Mouse (Mus musculus): ENCODE measurements at regions not wholly inside any gene's neighbourhood (a gene's known extent, or its start where the extent isn't known, plus 50 kb on each side); places are given as distances from the start of the nearest gene placed in this dataset.

DNA sequence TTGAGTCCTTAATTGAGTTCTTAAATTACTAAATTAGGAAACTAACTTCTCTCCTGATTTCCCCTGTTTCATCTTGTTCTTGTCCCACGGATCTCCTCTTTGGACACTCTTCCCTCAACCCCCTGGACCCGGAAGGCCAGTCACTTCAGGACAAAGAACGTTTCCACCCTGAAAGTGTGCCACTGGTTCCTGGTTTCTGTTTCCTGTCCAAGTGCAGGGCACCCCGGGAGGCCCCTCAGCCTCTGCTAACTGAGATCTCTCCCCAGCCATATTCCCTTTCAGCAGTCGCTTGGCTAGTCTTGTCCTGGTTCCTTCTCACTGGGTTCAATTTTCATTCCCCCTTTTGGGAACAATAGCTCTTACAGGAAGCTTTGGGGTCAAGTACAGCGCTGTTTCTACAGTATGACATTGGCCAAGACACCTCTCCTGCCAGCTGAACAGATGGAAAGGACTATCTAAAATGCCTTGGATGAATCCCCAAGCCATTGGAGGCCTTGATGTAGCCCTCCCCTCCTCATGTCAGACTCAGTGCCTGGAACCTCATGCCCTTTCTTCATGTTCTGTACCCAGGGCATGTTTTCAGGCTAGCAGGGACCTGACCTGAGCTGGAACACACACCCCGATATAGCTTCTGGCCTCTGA is 63.7 kb upstream of the Wnt11 start:
- H3K9me3 ChIP-seq (replicated peaks; ENCODE audit: insufficient read depth, low read length), result no peaks in the 10 kb centered on the region
- no peaks in the 10 kb centered on the region for H3K36me3 ChIP-seq (ENCODE audit: control insufficient read depth in 1 of 2, insufficient read depth in 2 of 2, low read length in 2 of 2)
- no peak for DNase-seq (ENCODE audit: low read depth, low spot score)
- peaks cover 3 to 9% of the 10 kb centered on the region in 2 experiments; a peak in 3 of 4 replicates for H3K4me1 ChIP-seq (ENCODE audit: control insufficient read depth in 1 of 2, insufficient read depth in 2 of 2, low read length in 2 of 2)
- peak overlapping the region; percentile 43 for H3K27ac ChIP-seq (ENCODE audit: control insufficient read depth, low read depth, low read length)
- H3K27me3 ChIP-seq (ENCODE audit: control insufficient read depth in 1 of 2, insufficient read depth in 2 of 2, low read length in 2 of 2), result no peaks in the 10 kb centered on the region
- no peaks in the 10 kb centered on the region for H3K79me2 ChIP-seq (ENCODE audit: control insufficient read depth, insufficient read depth, low read length, poor library complexity)
- peak overlapping the region; percentile 44 for H3K9ac ChIP-seq (ENCODE audit: control insufficient read depth, low read depth, low read length, poor library complexity, severe bottlenecking)
- TF ChIP-seq MYB (IDR thresholded peaks at IDR 0.05; ENCODE audit: low read depth, low read length) (no peak), ZKSCAN1 (IDR thresholded peaks at IDR 0.05; ENCODE audit: low read depth, low read length) (no peak), CHD1 (IDR thresholded peaks at IDR 0.05; ENCODE audit: low read depth, low read length) (no peak), TAL1 (IDR thresholded peaks at IDR 0.05; ENCODE audit: low read length) (no peak), UBTF (IDR thresholded peaks at IDR 0.05; ENCODE audit: borderline replicate concordance, insufficient read depth, low read depth, low read length) (no peak), GABPA (IDR thresholded peaks at IDR 0.05; ENCODE audit: low read depth, low read length) (no peak), RAD21 (IDR thresholded peaks at IDR 0.05; ENCODE audit: low read depth, low read length) (no peak), ZMIZ1 (IDR thresholded peaks at IDR 0.05; ENCODE audit: low read depth, low read length) (no peak), MAFK (IDR thresholded peaks at IDR 0.05; ENCODE audit: borderline replicate concordance, low read depth, low read length) (no peak), CHD2 (IDR thresholded peaks at IDR 0.05; ENCODE audit: low read length) (no peak), NRF1 (IDR thresholded peaks at IDR 0.05; ENCODE audit: insufficient read depth, low read depth, low read length, poor library complexity, severe bottlenecking) (no peak), USF2 (IDR thresholded peaks at IDR 0.05; ENCODE audit: borderline replicate concordance in 1 of 2, insufficient read depth in 1 of 2, low read depth in 1 of 2, low read length in 2 of 2) (no peak), TBP (IDR thresholded peaks at IDR 0.05; ENCODE audit: low read depth, low read length) (no peak), ELF1 (IDR thresholded peaks at IDR 0.05; ENCODE audit: low read depth, low read length) (no peak), ETS1 (IDR thresholded peaks at IDR 0.05; ENCODE audit: low read depth, low read length) (no peak), MEF2A (IDR thresholded peaks at IDR 0.05; ENCODE audit: extremely low read depth, insufficient replicate concordance, low read depth, low read length, poor library complexity, severe bottlenecking) (no peak), POLR2AphosphoS5 (IDR thresholded peaks at IDR 0.05; ENCODE audit: borderline replicate concordance, low read depth, low read length) (no peak), E2F4 (IDR thresholded peaks at IDR 0.05; ENCODE audit: borderline replicate concordance, low read depth, low read length) (no peak)
- H3K4me3 ChIP-seq (ENCODE audit: control insufficient read depth in 1 of 2, insufficient read depth in 1 of 2, low read depth in 2 of 2, low read length in 2 of 2), result peak overlapping the region; percentile 21 to 46

DNA sequence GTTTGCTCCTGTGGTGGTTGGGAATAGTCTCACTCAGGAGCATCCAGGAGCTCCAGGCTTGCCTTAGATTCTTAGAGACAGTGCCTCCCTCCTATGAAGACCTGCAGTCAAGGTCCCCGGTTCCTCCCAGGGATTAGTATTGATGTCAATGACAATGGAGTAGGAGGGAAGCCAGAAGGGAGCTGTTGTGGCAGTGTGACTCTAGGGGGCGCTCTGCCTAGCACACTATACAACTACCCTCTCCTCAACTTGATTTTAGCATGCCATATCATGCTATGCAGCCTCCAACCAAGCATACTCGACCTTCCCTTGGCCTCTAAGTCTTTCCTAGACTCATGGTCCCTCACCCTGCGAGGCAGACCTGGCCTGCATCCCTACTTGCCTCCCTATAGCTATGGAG is 60.3 kb upstream of the Wnt11 start:
- Histone ChIP-seq H3K4me1 (ENCODE audit: control insufficient read depth in 1 of 2, insufficient read depth in 2 of 2, low read length in 2 of 2) (peaks cover 3 to 9% of the 10 kb centered on the region in 2 experiments; a peak in 3 of 4 replicates), H3K4me3 (ENCODE audit: control insufficient read depth in 1 of 2, insufficient read depth in 1 of 2, low read depth in 2 of 2, low read length in 2 of 2) (no peak overlapping the region), H3K9me3 (replicated peaks; ENCODE audit: insufficient read depth, low read length) (no peaks in the 10 kb centered on the region), H3K9ac (ENCODE audit: control insufficient read depth, low read depth, low read length, poor library complexity, severe bottlenecking) (no peak overlapping the region), H3K27ac (ENCODE audit: control insufficient read depth, low read depth, low read length) (no peak overlapping the region), H3K79me2 (ENCODE audit: control insufficient read depth, insufficient read depth, low read length, poor library complexity) (no peaks in the 10 kb centered on the region), H3K36me3 (ENCODE audit: control insufficient read depth in 1 of 2, insufficient read depth in 2 of 2, low read length in 2 of 2) (no peaks in the 10 kb centered on the region), H3K27me3 (ENCODE audit: control insufficient read depth in 1 of 2, insufficient read depth in 2 of 2, low read length in 2 of 2) (no peaks in the 10 kb centered on the region)
- TF ChIP-seq SMC3 (IDR thresholded peaks at IDR 0.05; ENCODE audit: low read depth, low read length) (peak; percentile 38; the same call in 1 of the 2 replicates), MXI1 (IDR thresholded peaks at IDR 0.05; ENCODE audit: low read depth, low read length) (no peak), BHLHE40 (IDR thresholded peaks at IDR 0.05; ENCODE audit: borderline replicate concordance, low read depth, low read length) (no peak), RAD21 (IDR thresholded peaks at IDR 0.05; ENCODE audit: low read depth, low read length) (peak; percentile 5), CTCF (IDR thresholded peaks at IDR 0.05 in 2 of 3, conservative IDR thresholded peaks at IDR 0.05 in 1 of 3; ENCODE audit: control insufficient read depth in 1 of 3, insufficient read depth in 1 of 3, low read depth in 2 of 3, low read length in 3 of 3, poor library complexity in 1 of 3, severe bottlenecking in 1 of 3) (peak; percentile 62 to 92 (median 77)), EP300 (IDR thresholded peaks at IDR 0.05; ENCODE audit: low read depth in 1 of 2, low read length in 2 of 2) (no peak), NELFE (IDR thresholded peaks at IDR 0.05; ENCODE audit: low read depth, low read length) (no peak), MEF2A (IDR thresholded peaks at IDR 0.05; ENCODE audit: extremely low read depth, insufficient replicate concordance, low read depth, low read length, poor library complexity, severe bottlenecking) (no peak), MAZ (IDR thresholded peaks at IDR 0.05; ENCODE audit: low read depth, low read length) (no peak), MAFK (IDR thresholded peaks at IDR 0.05; ENCODE audit: borderline replicate concordance, low read depth, low read length) (no peak), JUND (IDR thresholded peaks at IDR 0.05; ENCODE audit: low read depth, low read length) (no peak), E2F4 (IDR thresholded peaks at IDR 0.05; ENCODE audit: borderline replicate concordance, low read depth, low read length) (no peak), POLR2AphosphoS2 (IDR thresholded peaks at IDR 0.05; ENCODE audit: low read length) (no peak), NRF1 (IDR thresholded peaks at IDR 0.05; ENCODE audit: insufficient read depth, low read depth, low read length, poor library complexity, severe bottlenecking) (no peak), GATA1 (IDR thresholded peaks at IDR 0.05; ENCODE audit: low read depth, low read length) (no peak)
- peak; percentile 54 for DNase-seq (ENCODE audit: low read depth, low spot score)
